Mouse (Mus musculus) brain, adult 2 months (tissue): Measurements from ENCODE around the gene Abcc10.

ENCODE experiments used
- DNase-seq: peaks from one replicate; pipeline ENCODE4 v3.0.0; 2011; ENCODE audit warnings: low read depth, low spot score

Abcc10 gene

DNA sequence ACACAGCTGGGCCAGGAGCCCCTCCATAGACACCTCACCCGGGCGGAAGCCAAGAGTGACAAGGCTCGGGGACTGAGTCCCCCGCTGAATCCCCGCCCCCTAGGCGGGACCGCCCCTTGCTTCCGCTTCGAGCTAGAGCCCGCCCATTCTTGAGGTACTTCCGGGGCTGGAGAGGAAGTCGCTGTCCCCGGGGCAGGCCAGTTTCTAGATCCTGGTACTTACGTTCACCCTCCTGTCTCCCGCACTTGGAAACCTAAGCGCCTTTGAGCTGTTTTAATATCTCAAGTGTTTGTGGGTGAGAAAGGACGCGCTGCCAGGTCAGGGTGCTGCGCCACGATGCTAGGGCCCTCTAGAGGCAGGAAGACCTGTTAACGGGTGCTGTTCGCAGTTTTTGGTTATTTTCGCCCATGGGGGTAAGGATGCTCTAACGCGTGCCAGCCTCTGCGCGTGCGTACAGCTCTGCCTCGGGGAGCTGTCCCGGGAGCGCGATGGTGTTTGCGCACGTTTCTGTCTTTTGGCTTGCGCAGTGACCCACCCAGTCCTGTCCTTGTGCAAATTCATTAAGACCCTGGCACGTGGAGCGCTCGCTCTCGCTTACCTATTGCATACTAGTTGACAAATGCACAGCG, at the start of gene Abcc10:
Gene Abcc10 (minus strand): TSS at position 447 of the 629 bp plus-strand sequence.
- DNase-seq, result peak; percentile 99

GRCm38 (mm10) chr17:46371783-46372182, 43.6 kb upstream of the Abcc10 start:
- DNase-seq, result peak; percentile 35

- no peak for DNase-seq
Observed at GRCm38 (mm10) chr17:46351026-46351700, 23.0 kb upstream of the Abcc10 start.

DNA sequence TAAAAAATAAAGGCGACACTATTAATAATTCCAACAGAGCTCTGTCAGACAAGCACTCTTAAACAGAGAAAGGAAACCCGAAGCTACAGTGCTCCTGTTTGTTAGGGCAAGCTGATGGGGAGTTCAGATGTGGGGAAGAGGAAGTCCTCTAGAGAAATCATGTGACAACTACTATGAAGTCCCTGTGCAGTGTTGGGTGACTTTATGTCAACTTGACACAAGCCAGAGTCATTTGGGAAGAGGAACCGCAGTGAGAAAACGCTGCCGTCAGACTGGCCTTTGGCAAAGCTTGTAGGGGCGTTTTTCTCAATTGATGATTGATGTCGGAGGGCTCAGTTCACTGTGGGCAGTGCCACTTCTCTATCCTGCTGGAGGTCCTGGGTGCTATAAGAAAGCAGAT, 13.1 kb upstream of the Abcc10 start:
- peak; percentile 16 for DNase-seq

DNA sequence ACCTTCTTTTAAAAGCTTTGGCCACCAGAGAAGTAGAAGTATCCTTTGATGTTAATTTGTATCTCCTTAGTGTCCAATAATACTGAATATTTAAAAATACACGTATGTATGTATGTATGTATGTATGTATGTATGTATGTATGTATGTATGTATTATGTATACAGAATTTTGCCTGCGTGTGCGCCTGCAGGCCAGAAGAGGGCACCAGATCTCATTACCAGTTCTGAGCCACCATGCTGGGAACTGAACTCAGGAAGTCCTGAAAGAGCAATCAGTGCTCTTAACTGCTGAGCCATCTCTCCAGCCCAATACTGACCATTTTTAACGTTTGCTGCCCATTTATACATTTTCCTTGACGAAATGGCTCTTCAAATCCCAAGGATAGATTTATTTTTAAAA, 8.3 kb upstream of the Abcc10 start:
- no peak for DNase-seq

DNA sequence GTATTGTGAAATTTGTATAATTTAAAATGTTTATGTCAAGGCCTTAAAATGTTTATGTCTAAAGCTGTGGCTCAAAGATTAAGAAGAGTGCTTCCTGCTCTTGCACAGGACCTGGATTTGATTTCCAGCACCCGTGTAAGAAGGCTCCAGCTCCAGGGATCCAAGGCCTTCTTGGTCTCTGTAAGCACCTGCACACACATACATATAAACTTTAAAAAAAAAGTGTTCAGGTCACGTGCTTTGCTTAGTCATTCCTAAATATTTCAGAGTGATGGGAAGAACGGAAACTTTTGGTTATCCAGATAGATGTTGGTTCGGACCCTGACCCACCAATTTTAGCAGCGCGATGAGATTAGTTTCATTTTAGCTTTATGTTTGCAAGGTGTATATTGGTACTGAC, 571 bp upstream of the Abcc10 start:
- DNase-seq, result peak; percentile 17

DNA sequence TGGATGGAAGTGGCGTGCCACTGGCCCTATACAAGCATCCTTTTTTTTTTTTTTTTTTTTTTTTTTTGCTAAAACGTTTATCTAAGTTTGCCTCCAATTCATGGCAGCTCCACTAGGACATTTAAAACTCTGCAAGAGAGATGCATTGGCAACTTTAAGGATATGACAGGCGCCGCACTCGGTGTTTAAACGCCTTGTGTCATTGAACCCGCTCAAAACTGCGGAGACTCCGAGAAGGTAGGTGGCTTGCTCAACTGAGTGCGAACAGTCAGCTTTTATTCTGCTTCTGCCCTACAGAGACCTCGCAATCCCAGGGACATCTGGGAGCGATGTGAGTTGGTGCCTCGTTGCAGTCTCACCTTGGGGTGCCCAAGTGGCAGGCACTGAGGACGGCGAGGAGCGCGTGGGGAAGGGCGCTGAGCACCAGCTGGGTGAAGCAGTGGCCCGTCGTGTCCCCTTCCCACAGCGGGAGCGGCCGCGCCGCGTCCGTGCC, 693 bp downstream of the Abcc10 start:
- no peak for DNase-seq

GRCm38 (mm10) chr17:46322046-46322823, 5.9 kb downstream of the Abcc10 start:
- no peak for DNase-seq

- no peak for DNase-seq
Observed at GRCm38 (mm10) chr17:46320492-46320891, 7.7 kb downstream of the Abcc10 start.

GRCm38 (mm10) chr17:46315813-46316212, 12.3 kb downstream of the Abcc10 start:
- DNase-seq, result no peak

- DNase-seq, result no peak
Observed at GRCm38 (mm10) chr17:46313135-46313715, 14.9 kb downstream of the Abcc10 start.

GRCm38 (mm10) chr17:46310515-46310914, 17.6 kb downstream of the Abcc10 start:
- peak; percentile 59 for DNase-seq

DNA sequence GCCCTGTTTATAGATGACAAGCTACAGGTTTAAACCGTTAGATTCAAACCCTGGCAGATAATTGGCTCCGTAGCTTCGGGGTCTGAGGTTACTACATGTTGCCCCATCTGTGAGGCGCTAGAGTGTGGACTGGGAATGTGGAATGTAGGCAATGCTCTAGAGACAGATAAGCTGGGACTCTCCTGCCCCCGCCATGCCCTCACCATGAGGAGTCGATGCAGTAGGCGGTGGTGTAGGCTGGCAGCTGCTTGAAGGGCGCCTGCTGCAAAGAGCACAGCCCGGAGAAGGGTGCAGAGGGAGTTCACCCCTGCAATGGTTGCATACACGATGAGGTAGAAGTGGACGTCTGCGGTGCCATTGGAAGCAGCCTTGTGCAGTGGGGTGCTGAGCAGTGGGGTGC, 18.3 kb downstream of the Abcc10 start:
- peak; percentile 37 for DNase-seq

- no peak for DNase-seq
Observed at GRCm38 (mm10) chr17:46306956-46307355, 21.2 kb downstream of the Abcc10 start.

- no peak for DNase-seq
Observed at GRCm38 (mm10) chr17:46304184-46304583, 24.0 kb downstream of the Abcc10 start.

- peak; percentile 67 for DNase-seq
Observed at GRCm38 (mm10) chr17:46301892-46302291, 26.3 kb downstream of the Abcc10 start.

DNA sequence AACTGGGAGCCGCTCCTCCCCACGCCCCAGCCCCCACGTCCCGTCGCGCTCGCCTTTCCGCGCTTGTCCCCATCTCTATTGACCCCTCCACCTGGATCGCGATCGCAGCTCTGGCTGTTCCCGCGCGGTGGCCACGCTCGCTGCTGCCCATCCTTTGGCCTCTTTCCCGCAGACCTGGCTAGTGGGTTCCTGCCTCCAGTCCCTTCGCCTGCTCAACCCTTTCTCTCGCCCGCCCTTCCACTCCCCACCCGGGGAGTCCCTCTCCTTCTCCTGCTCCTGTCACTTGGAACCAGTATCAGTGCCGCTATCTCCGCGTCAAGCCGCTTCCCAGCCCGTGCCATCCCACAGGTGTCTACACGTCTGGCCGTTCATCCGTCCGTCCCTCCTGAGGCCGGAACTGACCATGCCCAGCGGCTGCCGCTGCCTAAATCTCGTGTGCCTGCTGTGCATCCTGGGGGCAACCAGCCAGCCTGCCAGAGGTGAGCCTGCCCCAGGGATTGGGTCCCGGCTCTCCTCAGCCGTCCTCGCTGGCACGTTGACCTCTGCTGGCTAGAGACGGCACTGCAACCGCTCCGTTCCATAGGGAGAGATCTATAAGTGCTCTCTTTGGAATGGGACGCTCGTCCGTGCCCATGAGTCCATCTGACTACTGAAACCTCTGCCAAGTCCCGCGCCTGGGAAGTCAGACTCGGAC, 29.8 kb downstream of the Abcc10 start:
- DNase-seq, result peak; percentile 91

DNA sequence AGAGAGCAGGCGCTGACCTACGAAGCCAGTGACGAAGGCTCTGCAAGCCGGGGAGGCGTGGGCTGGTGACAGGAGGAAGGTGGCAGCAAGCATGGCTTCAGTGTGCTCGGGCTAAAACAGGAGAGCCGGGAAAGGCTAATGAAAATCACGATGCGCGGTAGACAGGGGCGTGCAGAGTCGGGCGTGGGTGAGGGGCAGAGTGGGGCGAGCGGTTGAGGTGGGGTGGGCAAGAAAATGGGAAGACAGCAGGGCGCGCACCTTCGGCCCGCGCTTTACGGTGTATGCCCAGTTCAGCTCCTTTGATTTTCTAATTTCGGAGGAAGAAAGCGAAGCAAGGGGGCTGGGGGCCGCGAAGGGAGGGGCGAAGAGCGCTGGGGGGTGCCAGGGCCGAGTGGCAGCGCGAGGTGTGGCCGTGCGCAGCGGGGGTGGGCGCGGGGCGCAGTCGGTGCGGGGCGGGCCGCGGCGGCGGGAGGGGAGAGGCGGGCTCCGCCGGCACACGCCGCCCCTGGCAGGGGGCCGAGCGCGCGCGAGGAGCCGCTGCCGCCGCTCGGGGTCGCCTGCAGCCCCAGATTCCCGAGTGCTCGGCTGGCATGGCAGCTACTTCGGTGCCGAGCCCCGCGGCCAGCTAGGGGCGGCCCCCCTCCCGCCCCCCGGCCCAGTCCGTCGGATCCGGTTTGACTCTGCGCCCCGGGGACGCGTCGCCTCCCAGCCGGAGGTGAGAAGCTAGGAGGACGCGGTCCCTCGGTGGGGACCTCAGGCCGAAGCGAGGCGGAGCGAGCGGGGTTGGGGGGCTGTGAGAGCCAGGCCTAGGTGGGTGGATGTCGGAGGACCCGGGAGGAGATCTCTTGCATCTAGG, 30.6 kb downstream of the Abcc10 start, which contains the start of gene Dlk2:
Gene Dlk2 (plus strand): TSS at position 58 of the 856 bp plus-strand sequence.
- DNase-seq, result peak; percentile 86

GRCm38 (mm10) chr17:46297028-46297363, 31.2 kb downstream of the Abcc10 start:
- DNase-seq, result no peak

- no peak for DNase-seq
Observed at GRCm38 (mm10) chr17:46296601-46297000, 31.6 kb downstream of the Abcc10 start.
